Mouse (Mus musculus) retina, embryonic 14.5 days (tissue): ENCODE measurements at regions not wholly inside any gene's neighbourhood (a gene's known extent, or its start where the extent isn't known, plus 50 kb on each side); places are given as distances from the start of the nearest gene placed in this dataset.

ENCODE experiments used
- DNase-seq: peaks from one replicate; pipeline ENCODE4 v3.0.0-alpha.2; 2015; ENCODE audit warnings: low spot score

- no peak for DNase-seq
Observed at GRCm38 (mm10) chr8:125367374-125367773, 202.2 kb downstream of the Sipa1l2 start.

- no peak for DNase-seq
Observed at GRCm38 (mm10) chr8:125365004-125365403, 204.6 kb downstream of the Sipa1l2 start.

- DNase-seq, result no peak
Observed at GRCm38 (mm10) chr8:125359456-125359855, 210.2 kb downstream of the Sipa1l2 start.

GRCm38 (mm10) chr8:125357759-125358158 lies 211.8 kb downstream of the Sipa1l2 start:
- no peak for DNase-seq

GRCm38 (mm10) chr8:125355059-125355509 lies 214.5 kb downstream of the Sipa1l2 start:
- DNase-seq, result no peak

DNA sequence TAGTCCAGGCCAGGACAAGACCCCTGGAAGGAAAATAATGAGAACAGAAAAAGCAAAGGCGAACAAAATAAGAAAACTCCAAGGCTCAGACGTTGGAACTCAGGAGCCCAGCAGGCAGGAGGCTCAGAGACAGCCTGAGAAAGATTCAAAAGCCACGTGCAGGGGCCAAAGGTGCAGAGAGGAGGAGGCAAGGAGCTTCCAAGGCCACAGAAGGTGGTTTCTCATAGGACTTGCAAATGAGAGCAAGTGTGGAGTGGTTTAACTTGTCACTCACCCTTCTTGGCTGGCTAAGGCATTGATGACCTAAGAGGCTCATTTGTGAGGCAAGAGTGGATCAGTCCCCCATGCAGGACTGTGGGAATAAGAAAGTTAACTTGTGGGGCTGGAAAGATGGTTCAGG lies 217.3 kb downstream of the Sipa1l2 start:
- no peak for DNase-seq

DNA sequence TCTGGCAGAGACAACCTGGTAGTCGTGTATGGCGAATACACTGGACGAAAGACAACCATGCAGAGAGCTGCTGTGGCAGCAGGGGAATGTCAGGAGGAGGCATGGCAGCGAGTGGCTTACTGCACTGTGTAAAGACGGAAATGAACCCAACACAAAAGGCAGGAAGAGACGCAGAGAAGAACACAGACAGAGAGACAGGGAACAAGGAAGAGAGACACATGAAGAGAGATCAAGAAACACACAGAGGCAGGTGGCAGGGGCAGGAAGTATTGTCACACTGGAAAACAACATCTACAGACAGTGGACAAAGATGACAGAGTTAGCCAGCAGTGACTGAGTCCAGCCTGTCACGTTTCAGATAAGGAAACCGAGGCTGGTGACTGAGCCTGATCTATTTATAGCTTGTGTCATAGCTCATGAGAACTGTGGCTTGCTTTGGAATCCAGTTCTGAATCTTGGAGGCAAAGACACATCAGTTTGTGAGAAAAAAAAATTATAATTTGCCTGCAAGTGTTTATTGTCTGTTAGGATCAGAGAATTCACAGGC lies 218.0 kb downstream of the Sipa1l2 start:
- no peak for DNase-seq

DNA sequence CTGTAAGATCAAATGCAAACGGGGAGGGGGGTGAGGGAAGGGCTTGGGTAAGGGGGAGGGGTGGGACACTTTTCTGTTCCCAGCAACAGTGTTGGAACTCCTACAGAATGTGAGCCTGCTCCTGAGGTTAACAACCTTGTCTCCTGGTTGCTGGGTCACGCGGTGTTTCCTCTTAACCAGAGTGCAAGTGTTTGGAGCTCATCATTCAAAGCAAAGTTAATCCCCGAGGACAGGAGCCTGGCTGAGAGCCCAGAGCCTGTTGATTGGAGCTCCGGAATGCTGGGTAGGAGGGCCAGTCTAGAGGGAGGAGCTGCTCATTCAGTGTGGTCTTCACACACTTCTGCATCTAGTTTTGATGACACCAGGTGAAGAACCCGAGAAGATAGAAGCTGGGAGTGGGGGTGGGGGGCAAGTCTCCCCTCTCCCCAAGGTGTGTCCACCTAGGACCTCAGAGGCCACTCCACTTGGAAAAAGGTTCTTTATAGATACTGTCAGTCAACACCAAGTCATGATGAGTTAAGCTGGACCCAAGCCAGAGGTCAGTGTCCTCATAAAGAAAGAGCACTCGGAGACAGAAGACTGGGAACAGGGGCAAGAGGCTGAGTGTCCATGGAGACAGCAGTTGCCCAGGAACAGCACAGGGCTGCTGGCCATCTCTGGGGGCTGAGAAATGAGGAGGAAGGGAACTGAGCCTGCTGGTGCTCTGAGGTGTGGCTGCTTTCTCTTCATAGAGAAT lies 220.2 kb downstream of the Sipa1l2 start:
- peak; percentile 70 for DNase-seq

GRCm38 (mm10) chr8:125346182-125346581 lies 223.4 kb downstream of the Sipa1l2 start:
- DNase-seq, result no peak

- no peak for DNase-seq
Observed at GRCm38 (mm10) chr8:125345571-125345970, 224.0 kb downstream of the Sipa1l2 start.

- no peak for DNase-seq
Observed at GRCm38 (mm10) chr8:125343867-125344266, 225.7 kb downstream of the Sipa1l2 start.

- DNase-seq, result no peak
Observed at GRCm38 (mm10) chr8:125342521-125342920, 227.1 kb downstream of the Sipa1l2 start.

DNA sequence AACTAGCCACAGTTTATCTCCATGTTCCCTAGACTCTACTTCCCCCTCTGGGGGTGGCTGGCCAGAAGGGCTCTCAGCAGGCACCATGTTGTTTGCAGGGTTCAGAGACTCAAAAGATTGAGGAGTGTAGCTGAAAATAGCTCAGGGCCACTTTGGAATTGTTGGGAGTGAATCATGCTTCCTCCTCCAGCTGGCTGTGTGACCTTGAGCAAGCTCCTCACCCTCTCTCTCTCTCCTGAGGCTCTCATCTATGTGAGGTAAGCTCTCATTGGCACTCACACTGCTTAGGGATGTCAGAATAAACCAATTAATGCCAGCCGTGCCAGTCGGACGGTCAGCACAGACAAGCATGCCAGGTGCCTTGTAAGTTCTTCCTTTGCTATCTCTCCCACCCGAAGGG lies 228.0 kb downstream of the Sipa1l2 start:
- DNase-seq, result no peak

GRCm38 (mm10) chr8:125338222-125338621 lies 231.4 kb downstream of the Sipa1l2 start:
- peak; percentile 38 for DNase-seq

DNA sequence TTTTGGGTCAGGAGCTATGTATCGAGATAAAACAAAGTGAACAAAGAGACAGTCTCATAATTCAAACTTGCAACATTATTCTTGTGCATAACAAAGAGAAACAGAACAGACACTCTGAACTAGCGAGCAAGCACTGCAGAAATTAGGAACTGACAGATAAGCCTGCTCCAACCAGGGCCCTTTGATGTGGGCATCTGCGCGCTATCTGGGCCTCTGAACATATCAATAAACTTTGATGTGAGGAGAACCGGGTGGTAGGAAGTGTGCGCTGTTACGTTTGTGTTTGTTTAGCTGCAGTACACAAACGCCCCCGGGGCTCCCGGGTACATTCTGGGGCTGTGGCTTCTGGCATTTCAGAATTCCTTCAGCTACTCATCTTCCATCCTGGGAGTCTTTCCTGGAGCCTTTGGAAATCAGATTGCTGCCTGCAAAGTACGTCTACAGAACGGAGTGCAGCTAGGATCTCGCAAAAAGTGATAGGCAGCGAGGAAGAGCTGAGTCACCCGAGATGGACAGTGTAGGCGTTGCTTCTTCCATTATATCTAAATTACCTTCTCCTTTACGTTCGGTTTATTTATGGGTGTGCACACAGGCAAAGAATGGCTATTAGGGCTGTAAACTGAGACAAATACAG lies 232.0 kb downstream of the Sipa1l2 start:
- no peak for DNase-seq

- DNase-seq, result no peak
Observed at GRCm38 (mm10) chr8:125336799-125337198, 232.8 kb downstream of the Sipa1l2 start.

DNA sequence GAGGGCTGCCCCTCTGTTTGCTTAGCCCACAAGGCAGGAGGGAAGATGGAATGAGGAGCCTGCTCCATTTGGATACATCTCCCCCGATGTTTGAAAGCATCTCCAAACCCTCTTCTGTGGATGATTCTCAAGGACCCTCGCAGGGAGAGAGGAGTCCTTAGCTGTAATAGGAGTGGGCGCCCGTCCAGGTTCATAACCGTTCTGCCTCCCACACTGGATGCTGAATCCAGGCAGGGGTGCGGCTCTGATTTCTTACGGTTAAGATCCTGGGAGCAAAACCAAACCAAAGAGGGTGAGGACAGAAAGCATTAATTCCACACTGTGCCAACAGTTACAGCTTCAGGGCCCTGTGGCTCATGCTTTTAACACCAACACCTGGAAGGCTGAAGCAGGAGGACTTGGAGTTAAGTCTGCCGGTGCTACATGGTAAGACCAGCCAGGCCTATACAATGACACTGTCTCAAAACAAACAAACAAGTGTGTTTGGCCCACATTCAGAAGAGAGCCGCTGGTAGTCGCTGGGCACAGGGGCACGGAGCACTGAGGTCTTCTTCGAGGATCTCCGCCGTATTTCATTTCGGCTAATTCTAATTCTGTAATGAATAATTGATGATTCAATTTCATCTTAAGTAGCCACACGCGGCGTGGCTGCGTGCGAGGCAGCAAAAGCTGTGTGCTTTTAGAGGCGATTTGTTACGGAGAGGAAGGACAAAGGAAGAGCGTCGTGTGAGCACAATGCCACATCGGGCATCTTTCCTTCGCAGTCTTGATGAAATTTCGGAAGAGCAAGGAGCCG lies 233.8 kb downstream of the Sipa1l2 start:
- DNase-seq, result no peak

GRCm38 (mm10) chr8:125335171-125335570 lies 234.4 kb downstream of the Sipa1l2 start:
- no peak for DNase-seq

DNA sequence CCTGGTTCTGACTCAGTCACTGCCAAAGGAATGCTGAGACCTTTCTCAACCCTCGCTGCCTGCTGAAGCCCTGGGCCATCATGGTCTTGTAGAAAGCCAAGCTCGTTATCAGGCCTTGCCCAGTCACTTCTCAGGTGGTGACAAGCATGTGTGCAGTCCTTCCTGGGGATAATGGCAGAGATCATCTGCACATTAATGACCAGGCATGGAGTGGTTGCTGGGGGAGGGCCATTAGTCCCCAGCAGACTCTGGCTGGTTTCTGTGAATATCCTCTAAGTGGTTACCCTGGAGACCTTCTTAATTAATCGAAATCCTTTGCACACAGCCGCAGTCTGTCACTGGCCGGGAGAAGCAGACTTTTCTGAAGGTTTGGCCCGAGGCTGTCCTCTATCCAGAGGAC lies 239.0 kb downstream of the Sipa1l2 start:
- no peak for DNase-seq

DNA sequence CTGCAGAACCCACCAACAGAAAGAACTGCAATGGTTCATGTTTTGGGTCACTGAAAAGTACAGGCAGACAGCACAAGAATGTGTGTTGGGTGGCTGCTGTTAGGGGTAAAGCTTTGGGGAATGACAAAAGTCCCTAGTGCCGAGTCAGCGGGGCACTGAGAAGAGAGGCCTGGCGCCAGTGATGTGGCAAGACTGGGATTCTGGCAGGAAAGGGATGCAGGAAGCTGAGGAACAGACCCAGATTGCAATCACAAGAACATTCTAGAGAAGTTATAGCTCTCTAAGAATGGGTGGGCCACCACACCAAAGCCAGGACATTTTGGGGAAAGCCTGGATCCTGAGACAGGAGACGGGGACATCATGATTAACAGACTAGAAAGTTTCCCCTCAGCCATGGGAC lies 241.0 kb downstream of the Sipa1l2 start:
- DNase-seq, result no peak

- no peak for DNase-seq
Observed at GRCm38 (mm10) chr8:125327551-125328262, 241.9 kb downstream of the Sipa1l2 start.

DNA sequence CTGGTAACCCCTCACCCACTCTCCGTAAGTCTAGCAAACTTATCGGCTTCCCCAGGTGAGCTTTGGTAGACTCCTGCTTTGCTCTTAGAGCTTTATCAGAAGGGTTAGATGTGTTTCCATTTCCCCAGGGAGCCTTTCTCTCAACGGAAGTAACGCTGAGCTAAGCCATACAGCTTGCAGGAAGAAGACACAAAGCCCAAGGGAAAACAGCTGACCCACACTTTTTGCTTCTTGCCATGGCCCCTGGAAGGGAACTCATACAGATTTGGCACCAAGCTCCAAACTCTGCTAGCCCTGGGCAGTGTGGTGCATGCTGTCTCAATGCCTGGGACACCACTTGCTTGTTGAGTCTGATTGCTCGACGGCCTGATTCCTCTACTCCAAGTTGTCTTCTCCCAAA lies 242.6 kb downstream of the Sipa1l2 start:
- DNase-seq, result no peak
